Mouse (Mus musculus): ENCODE measurements around the gene Serpina3k. TPM values are rescaled to one million over a fixed set of nuclear protein-coding genes. Genes with fewer than 3 reads are reported as not detected.
"Not testable (repeated sequence)": the region's sequence is repeated elsewhere in the genome, so short reads cannot be mapped to it uniquely, and the experiment has no call there.

Serpina3k gene
- polyA plus RNA-seq, 1 experiment from 2014 or later: not detected

DNA sequence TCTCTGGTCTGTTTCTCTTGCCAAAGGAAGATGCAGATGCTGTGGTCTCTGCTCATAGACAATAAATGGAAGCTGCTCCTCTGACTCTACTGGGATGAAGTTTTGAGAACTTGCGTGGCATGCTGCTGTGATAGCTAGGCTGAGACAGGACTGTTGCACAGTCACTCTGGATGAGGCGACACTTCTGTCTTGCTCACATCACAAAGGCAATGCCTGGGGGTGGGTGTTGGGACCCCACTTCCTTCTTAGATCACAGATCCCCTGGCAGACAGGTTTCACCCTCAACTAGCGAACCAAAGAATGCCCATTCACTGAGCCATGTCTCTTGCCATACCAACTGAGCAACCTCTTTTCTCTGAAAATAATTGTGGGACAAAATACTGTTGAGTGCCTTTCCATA, 419 bp downstream of the Serpina3k start:
- 82% methylated on average over 3 of the region's 3 CpGs for WGBS
- no peaks in the 10 kb centered on the region for H3K36me3 ChIP-seq (ENCODE audit: control insufficient read depth, insufficient read depth)
- no peaks in the 10 kb centered on the region for H3K9me3 ChIP-seq (replicated peaks; ENCODE audit: control insufficient read depth, low read length)
- no peak overlapping the region for H3K27ac ChIP-seq (ENCODE audit: low read length)
- no peaks in the 10 kb centered on the region for H3K27me3 ChIP-seq (ENCODE audit: control insufficient read depth, insufficient read depth, low read length)
- no peaks in the 10 kb centered on the region for H3K4me1 ChIP-seq (ENCODE audit: control insufficient read depth, insufficient read depth, low read length)
- no peak for ATAC-seq (replicated peaks; ENCODE audit: extremely low read depth, insufficient read depth, low FRiP score)
- H3K4me3 ChIP-seq (ENCODE audit: low read length): no peak overlapping the region
- no peak overlapping the region for H3K4me2 ChIP-seq (ENCODE audit: low read depth, low read length)
- H3K9ac ChIP-seq (ENCODE audit: low read length): no peak overlapping the region

DNA sequence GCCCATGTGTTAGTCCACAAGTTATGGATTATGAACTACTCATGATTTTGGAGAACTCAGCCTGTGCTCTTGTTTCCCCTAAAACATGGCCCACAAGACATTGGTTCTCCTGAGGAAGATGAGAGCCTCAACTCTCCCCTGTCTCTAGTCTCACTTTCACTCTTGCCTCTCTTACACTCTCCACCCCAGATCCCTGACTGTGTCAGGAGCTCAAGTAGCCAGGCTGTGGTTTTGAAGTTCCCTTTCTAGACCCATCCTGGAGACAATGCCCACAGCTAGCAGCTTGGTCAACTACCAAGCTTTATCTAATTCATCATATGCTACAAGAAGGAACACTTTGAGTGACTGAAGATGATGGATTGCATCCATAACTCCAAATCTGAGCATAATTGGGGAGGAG, 4.2 kb downstream of the Serpina3k start:
- H3K4me3 ChIP-seq (ENCODE audit: low read length); ATAC-seq (replicated peaks; ENCODE audit: extremely low read depth, insufficient read depth, low FRiP score); H3K4me1 ChIP-seq (ENCODE audit: control insufficient read depth, insufficient read depth, low read length); H3K27me3 ChIP-seq (ENCODE audit: control insufficient read depth, insufficient read depth, low read length); H3K9ac ChIP-seq (ENCODE audit: low read length); H3K27ac ChIP-seq (ENCODE audit: low read length); H3K4me2 ChIP-seq (ENCODE audit: low read depth, low read length); H3K9me3 ChIP-seq (replicated peaks; ENCODE audit: control insufficient read depth, low read length); H3K36me3 ChIP-seq (ENCODE audit: control insufficient read depth, insufficient read depth): not testable (repeated sequence)

DNA sequence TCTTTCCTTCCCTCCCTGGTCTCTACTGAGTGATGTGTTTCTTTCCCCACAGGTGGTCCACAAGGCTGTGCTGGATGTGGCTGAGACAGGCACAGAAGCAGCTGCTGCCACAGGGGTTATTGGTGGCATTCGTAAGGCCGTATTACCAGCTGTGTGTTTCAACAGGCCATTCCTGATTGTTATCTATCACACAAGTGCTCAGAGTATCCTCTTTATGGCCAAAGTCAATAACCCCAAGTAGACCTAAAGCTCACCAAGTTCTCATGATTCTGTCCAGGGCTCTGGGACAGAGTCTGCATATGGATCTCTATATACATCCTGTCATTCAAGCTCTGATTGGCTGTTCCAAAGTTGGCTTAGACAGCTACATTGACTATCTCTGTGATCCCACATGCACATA, 6.9 kb downstream of the Serpina3k start:
- Histone ChIP-seq H3K27me3 (ENCODE audit: control insufficient read depth, insufficient read depth, low read length) (no peaks in the 10 kb centered on the region), H3K4me1 (ENCODE audit: control insufficient read depth, insufficient read depth, low read length) (no peaks in the 10 kb centered on the region), H3K9me3 (replicated peaks; ENCODE audit: control insufficient read depth, low read length) (no peaks in the 10 kb centered on the region), H3K4me3 (ENCODE audit: low read length) (no peak overlapping the region), H3K4me2 (ENCODE audit: low read depth, low read length) (no peak overlapping the region), H3K27ac (ENCODE audit: low read length) (no peak overlapping the region), H3K36me3 (ENCODE audit: control insufficient read depth, insufficient read depth) (no peaks in the 10 kb centered on the region), H3K9ac (ENCODE audit: low read length) (no peak overlapping the region)
- WGBS: 75% methylated on average over 2 of the region's 2 CpGs
- no peak for ATAC-seq (replicated peaks; ENCODE audit: extremely low read depth, insufficient read depth, low FRiP score)

DNA sequence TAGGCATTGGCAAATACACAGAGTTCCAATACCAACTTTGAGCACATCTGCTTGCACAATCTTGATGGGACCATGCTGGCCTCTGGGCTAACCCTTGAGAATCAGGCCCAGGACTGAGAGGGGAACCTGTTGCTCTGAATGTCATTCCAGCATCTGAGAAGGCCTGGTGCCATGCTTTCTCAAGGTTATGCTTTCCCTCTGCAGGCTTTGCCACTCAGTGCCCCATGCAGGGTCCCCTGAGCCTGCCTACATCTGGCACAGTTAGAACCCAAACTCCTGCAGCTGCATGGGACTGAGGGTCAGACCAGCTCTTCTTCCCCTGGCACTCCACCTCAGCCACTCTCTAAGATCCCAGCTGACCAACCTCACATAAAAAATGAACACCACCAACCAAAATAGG, 7.4 kb downstream of the Serpina3k start:
- H3K9ac ChIP-seq (ENCODE audit: low read length): no peak overlapping the region
- no peak overlapping the region for H3K27ac ChIP-seq (ENCODE audit: low read length)
- no peaks in the 10 kb centered on the region for H3K27me3 ChIP-seq (ENCODE audit: control insufficient read depth, insufficient read depth, low read length)
- H3K4me1 ChIP-seq (ENCODE audit: control insufficient read depth, insufficient read depth, low read length): no peaks in the 10 kb centered on the region
- H3K9me3 ChIP-seq (replicated peaks; ENCODE audit: control insufficient read depth, low read length): no peaks in the 10 kb centered on the region
- no peak overlapping the region for H3K4me3 ChIP-seq (ENCODE audit: low read length)
- H3K36me3 ChIP-seq (ENCODE audit: control insufficient read depth, insufficient read depth): no peaks in the 10 kb centered on the region
- H3K4me2 ChIP-seq (ENCODE audit: low read depth, low read length): no peak overlapping the region
- no peak for ATAC-seq (replicated peaks; ENCODE audit: extremely low read depth, insufficient read depth, low FRiP score)

DNA sequence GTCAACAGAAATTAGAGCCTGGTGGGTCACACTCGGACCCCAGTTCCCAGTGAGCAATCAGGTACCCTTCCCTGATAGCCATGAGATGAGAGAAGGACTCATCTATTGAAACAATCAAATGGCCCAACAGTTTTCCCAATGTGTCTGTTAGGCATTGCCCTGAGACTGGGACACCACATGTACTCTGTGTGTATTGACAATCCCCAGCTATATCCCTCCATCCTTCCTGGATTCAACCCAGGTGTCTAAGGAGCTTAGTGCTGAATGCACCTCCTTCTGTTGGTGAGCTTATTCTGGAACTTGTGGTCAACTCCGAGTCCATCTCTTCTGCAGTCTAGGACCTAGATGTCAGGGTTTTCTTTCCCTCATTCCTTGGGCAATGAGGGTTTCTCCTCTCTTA, 8.8 kb downstream of the Serpina3k start:
- H3K4me3 ChIP-seq (ENCODE audit: low read length): no peak overlapping the region
- 70% methylated on average over 2 of the region's 2 CpGs for WGBS
- H3K4me1 ChIP-seq (ENCODE audit: control insufficient read depth, insufficient read depth, low read length): no peaks in the 10 kb centered on the region
- H3K36me3 ChIP-seq (ENCODE audit: control insufficient read depth, insufficient read depth): no peaks in the 10 kb centered on the region
- no peak overlapping the region for H3K4me2 ChIP-seq (ENCODE audit: low read depth, low read length)
- H3K27ac ChIP-seq (ENCODE audit: low read length): no peak overlapping the region
- no peak for ATAC-seq (replicated peaks; ENCODE audit: extremely low read depth, insufficient read depth, low FRiP score)
- H3K9me3 ChIP-seq (replicated peaks; ENCODE audit: control insufficient read depth, low read length): no peaks in the 10 kb centered on the region
- H3K9ac ChIP-seq (ENCODE audit: low read length): no peak overlapping the region
- no peaks in the 10 kb centered on the region for H3K27me3 ChIP-seq (ENCODE audit: control insufficient read depth, insufficient read depth, low read length)

DNA sequence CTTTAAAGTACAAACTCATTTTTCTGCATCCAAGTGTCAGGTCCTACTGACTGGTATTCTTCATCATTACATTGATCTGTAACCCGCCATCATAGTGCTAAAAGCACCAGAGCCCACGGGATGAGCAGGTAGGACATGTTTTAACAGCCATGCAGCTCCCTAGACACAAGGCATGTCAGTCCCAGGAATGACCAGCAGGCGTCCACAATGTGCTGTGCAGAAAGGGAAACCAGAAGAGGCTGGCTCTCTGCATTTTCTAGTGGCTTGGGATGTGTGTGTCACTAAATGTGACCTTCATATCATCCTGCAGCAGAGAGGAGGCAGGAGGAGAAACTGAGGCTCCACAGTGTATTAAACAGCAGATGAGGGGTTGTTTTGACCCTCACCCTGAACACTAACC, 13.5 kb downstream of the Serpina3k start:
- not testable (repeated sequence) for H3K36me3 ChIP-seq (ENCODE audit: control insufficient read depth, insufficient read depth); ATAC-seq (replicated peaks; ENCODE audit: extremely low read depth, insufficient read depth, low FRiP score); H3K4me2 ChIP-seq (ENCODE audit: low read depth, low read length); H3K27me3 ChIP-seq (ENCODE audit: control insufficient read depth, insufficient read depth, low read length); H3K4me3 ChIP-seq (ENCODE audit: low read length); H3K9me3 ChIP-seq (replicated peaks; ENCODE audit: control insufficient read depth, low read length); H3K4me1 ChIP-seq (ENCODE audit: control insufficient read depth, insufficient read depth, low read length); H3K27ac ChIP-seq (ENCODE audit: low read length); H3K9ac ChIP-seq (ENCODE audit: low read length)
- WGBS: 20% methylated on average over 3 of the region's 3 CpGs

DNA sequence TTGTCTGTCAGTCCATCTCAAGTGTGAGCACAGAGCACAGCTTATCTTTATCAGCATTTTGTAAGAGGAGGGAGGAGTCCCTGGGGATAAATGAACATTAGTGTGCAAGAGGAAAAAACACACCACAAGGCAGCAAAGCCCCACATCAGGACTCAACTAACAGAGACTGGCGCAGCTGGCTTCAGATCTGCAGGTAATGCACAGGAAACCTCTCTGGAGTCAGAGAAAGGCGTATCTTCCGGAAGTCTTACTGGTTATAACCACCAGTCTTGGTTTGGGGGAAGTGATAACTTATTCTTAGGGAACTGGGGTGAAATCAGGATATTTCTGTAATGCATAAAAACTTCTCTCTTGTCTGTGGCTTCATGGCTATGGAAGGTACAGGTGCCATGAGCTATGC, 17.7 kb downstream of the Serpina3k start:
- ATAC-seq (replicated peaks; ENCODE audit: extremely low read depth, insufficient read depth, low FRiP score): no peak
- Histone ChIP-seq H3K4me2 (ENCODE audit: low read depth, low read length) (no peak overlapping the region), H3K27ac (ENCODE audit: low read length) (no peak overlapping the region), H3K36me3 (ENCODE audit: control insufficient read depth, insufficient read depth) (no peaks in the 10 kb centered on the region), H3K4me1 (ENCODE audit: control insufficient read depth, insufficient read depth, low read length) (no peaks in the 10 kb centered on the region), H3K9ac (ENCODE audit: low read length) (no peak overlapping the region), H3K27me3 (ENCODE audit: control insufficient read depth, insufficient read depth, low read length) (no peaks in the 10 kb centered on the region), H3K4me3 (ENCODE audit: low read length) (no peak overlapping the region), H3K9me3 (replicated peaks; ENCODE audit: control insufficient read depth, low read length) (no peaks in the 10 kb centered on the region)
- WGBS: 80% methylated on average over 3 of the region's 3 CpGs

DNA sequence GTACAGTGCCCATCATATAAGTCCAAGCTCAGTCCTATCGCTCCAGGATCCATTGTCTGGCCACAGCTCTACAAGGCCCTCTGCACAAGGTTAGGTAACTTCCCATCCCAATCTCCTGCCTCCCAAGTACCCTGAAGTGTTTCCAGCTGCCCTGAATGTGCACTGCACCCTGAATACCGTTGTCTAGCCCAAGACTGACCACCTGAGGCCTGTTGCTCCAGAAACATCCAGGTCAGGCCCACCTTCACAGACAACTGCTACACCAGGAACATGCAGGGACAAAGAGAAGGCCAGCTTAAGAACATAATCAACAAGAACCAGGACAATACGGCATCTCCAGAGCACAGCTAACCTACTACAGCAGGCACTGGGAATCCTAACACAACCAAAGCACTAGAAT, 31.7 kb downstream of the Serpina3k start:
- ATAC-seq (replicated peaks; ENCODE audit: extremely low read depth, insufficient read depth, low FRiP score): no peak
- 77% methylated on average over 3 of the region's 3 CpGs for WGBS
- Histone ChIP-seq H3K9me3 (replicated peaks; ENCODE audit: control insufficient read depth, low read length) (no peaks in the 10 kb centered on the region), H3K4me1 (ENCODE audit: control insufficient read depth, insufficient read depth, low read length) (no peaks in the 10 kb centered on the region), H3K4me2 (ENCODE audit: low read depth, low read length) (no peak overlapping the region), H3K36me3 (ENCODE audit: control insufficient read depth, insufficient read depth) (no peaks in the 10 kb centered on the region), H3K27ac (ENCODE audit: low read length) (no peak overlapping the region), H3K27me3 (ENCODE audit: control insufficient read depth, insufficient read depth, low read length) (no peaks in the 10 kb centered on the region), H3K4me3 (ENCODE audit: low read length) (no peak overlapping the region), H3K9ac (ENCODE audit: low read length) (no peak overlapping the region)

DNA sequence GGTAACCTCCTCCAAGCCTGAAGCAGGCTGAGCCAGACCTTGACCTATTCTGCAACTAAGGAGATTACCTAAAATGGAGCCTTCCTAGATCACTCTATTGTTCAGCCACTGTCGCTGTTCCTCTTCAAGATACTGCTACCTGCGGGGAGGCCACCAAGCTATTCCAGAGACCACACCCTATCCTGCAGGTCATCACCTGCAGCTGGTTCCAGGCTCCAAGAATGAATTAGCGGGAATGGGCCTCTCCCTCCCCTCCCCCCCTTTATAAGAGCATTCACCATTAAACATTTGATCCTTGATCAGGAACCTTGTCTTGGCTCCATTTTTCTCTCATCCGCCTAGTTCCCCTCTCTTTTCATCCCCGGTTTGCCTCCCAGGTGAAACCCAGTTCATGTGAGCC, 38.9 kb downstream of the Serpina3k start:
- not testable (repeated sequence) for H3K27ac ChIP-seq (ENCODE audit: low read length); H3K4me2 ChIP-seq (ENCODE audit: low read depth, low read length); H3K4me3 ChIP-seq (ENCODE audit: low read length); H3K9ac ChIP-seq (ENCODE audit: low read length); H3K27me3 ChIP-seq (ENCODE audit: control insufficient read depth, insufficient read depth, low read length); H3K4me1 ChIP-seq (ENCODE audit: control insufficient read depth, insufficient read depth, low read length); H3K36me3 ChIP-seq (ENCODE audit: control insufficient read depth, insufficient read depth); ATAC-seq (replicated peaks; ENCODE audit: extremely low read depth, insufficient read depth, low FRiP score); H3K9me3 ChIP-seq (replicated peaks; ENCODE audit: control insufficient read depth, low read length)
- 69% methylated on average over 5 of the region's 5 CpGs for WGBS

DNA sequence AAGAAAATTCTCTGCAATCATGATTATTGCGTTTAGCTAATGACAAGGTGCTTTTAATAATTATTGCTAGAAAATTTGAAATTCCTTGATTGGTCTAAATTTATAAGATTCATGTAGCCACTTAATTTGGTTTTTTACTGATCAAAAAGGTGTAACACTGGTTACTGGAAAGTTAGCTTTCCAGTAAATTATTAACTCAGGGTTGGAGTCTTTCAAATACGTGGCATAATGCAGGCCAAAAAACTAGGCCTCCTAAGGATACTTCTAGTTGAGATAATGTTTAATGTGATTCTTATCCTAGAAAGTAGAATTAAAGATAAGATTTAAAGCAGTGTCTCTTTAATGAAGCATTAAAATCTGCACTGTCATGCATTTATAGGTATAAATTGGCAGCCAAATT, 40.1 kb downstream of the Serpina3k start:
- WGBS: 70% methylated on average over 2 of the region's 2 CpGs
- ATAC-seq (replicated peaks; ENCODE audit: extremely low read depth, insufficient read depth, low FRiP score); H3K36me3 ChIP-seq (ENCODE audit: control insufficient read depth, insufficient read depth); H3K27ac ChIP-seq (ENCODE audit: low read length); H3K4me2 ChIP-seq (ENCODE audit: low read depth, low read length); H3K9ac ChIP-seq (ENCODE audit: low read length); H3K4me1 ChIP-seq (ENCODE audit: control insufficient read depth, insufficient read depth, low read length); H3K9me3 ChIP-seq (replicated peaks; ENCODE audit: control insufficient read depth, low read length); H3K4me3 ChIP-seq (ENCODE audit: low read length); H3K27me3 ChIP-seq (ENCODE audit: control insufficient read depth, insufficient read depth, low read length): not testable (repeated sequence)

Data from heart, embryonic 16.5 days (tissue).